Mouse (Mus musculus) cerebellum, adult 9-10 months (tissue): ENCODE data around the gene Zc3h12d.
"Not testable (repeated sequence)": the region's sequence is repeated elsewhere in the genome, so short reads cannot be mapped to it uniquely, and the experiment has no call there.

Experiments
- DNase-seq: peaks from one replicate; pipeline ENCODE4 v3.0.0; 2022

The Zc3h12d gene

DNA sequence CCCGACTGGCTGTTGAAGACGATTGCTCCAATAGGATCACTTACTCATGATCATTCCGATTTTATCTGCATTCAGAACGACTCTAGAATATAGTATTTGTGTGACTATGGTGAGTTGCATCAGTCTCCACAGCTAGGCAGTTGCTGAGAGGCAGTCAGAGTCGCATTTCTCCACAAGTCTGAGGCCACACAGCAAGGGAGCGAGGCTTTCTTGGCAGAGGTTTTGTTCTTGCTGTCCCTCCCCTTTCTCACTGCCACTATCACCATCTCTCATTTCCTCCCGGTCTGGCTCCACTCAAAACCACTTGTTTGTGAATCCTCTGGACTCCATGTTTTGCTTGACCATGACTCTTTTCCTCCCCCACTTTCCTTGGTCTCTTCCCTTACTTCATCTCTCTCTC, 41.9 kb downstream of the Zc3h12d start:
- no peak for DNase-seq

DNA sequence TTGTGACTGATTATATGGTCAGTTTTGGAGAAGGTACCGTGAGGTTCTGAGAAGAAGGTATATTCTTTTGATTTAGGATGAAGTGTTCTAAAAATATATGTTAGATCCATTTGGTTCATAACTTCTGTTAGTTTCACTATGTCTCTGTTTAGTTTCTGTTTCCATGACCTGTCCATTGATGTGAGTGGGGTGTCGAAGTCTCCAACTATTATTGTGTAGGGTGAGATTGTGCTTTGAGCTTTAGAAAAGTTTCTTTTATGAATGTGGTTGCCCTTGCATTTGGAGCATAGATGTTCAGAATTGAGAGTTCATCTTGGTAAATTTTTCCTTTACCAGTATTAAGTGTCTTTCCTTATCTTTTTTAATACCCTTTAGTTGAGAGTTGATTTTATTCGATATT, 48.0 kb downstream of the Zc3h12d start:
- DNase-seq = not testable (repeated sequence)

DNA sequence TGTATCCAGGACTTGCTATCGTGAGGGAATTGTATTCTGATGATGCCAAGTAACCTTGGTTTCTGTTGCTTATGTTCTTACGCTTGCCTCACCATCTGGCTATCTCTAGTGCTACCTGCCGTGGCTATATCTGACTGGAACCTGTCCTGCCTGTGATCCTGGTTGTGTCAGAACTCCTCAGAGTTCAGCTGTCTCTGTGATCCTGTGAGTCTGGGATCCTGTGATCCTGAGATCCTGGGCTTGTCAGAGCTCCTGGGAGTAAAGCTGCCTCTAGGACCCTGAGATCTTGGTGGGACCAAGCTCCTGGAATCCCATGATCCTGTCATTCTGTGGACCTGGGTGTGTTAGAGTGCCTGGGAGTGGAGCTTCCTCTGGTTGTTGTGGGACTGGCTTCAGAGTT, 49.7 kb downstream of the Zc3h12d start:
- no peak for DNase-seq

DNA sequence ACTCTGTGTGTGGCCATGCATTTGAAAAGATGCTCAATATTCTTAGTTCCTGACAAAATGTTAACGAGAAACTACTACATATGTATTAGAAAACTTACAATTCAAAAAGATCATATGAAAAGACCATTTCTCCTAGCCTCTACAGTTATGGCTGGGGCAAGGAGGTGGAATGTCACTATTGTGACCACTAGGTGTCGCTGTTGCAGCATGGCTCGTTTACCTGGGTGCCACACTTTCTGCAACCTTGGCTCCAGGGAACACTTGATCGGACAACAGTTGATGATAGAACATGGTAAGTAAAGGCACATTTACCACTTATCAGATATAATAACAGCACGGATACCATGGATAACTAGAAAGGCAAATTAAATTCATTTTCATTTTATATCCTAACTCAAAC, 51.3 kb downstream of the Zc3h12d start:
- DNase-seq = peak; percentile 76

DNA sequence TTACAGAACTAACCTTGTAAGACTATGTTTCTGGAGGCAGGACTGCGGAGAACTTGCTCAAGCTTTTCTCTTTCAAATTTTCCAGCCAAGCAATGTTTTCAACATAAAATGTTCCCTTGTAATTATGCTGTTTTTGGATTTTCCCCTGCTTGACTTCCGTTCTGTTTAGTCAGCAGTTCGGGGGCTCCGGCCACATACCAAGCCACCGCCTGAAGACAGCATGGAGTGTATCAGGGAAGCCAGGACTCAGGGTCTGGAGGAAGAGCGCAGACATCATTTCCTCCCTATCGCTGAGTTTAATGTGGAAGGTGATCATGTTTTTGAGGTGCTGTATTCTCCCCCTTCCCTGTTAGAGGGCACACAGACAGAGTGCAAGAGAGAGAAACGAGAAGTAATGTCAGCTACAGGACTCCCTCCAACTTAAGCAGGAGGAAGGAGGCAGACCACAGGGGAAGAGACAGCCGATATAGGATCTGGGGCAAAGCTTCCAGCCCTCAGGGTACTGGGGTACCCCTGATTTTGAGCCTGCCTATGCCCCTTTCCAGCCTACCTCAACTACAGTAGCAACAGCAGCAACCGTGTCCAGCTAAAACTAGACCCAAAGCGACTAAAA, 56.1 kb downstream of the Zc3h12d start:
- DNase-seq = no peak

DNA sequence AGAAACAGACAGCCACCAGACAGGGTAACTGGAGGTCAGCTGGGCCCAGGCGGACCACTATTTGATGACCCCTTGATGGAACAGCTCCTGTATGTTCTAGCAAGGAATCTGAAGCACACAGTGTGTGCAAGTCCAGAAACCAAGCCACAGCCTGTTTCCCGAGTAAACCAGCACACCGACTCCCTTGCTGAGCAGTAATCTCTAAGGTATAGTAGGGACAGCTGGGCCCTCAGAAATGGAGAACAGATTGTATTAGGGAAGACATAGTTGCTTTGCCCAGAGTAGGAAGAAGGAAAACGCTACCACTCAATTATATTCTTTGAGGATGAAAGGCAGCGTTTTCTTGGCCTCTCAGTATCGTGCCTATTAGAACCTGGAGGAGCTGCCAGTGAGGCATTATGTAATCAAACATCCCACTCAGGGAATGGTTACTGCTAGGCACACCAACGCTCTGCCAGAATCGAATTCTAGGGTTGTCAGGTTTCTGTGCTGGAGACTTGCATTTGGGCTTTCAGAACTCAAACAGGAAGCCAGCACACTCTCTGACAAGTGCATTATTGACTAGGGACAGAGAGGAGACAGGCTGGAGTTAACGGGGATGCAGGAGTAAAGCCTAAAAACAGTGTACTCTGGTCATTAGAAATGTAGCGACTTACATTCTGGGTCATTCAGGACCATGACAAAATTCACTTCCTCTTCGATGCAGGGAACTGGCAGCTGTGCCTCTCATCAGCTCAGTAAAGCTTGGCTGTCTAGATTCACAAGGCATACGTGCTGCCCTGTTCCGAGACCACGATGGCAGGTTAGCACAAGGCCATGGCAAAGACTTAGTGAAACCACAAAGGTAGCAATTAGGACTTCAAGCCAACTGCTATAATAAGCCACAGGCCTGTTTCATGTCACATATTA, 68.7 kb downstream of the Zc3h12d start:
- DNase-seq = no peak

DNA sequence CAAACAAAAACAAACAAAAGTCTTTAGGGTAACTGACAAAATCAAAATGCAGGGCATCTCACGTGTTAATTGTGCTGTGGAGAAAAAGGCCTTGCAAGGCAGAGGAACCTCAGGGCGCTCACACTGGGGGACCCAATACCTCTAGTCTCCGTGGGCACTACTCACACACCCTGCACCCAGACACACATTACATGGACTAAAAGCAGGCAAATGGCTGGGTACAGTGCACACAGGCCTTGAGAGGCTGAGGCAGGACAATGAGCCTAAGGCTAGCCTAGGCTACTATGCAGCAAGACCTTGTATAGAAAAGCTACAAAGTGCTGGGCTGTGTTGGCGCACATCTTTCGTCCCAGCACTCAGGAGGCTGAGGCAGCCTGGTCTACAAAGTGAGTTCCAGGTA, 71.9 kb downstream of the Zc3h12d start:
- no peak for DNase-seq

DNA sequence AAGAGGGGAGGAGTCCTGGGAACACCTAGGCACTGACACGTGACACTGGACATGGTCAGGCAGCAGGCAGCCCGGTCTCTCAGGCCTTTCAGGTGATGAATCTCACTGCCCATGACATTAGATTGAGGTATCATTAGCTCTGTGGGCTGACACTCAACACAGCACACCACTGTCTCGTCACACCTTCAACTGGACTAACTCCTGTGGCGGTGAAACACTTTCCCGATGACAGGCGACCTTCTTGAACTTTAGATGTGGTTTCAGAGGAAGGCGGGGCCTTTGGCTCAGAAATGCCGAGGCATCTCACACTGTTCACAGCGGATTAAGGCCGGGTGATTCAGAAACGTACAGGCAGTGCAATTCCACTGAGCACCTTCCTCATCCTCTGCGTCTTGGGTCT, 74.9 kb downstream of the Zc3h12d start:
- DNase-seq = no peak

DNA sequence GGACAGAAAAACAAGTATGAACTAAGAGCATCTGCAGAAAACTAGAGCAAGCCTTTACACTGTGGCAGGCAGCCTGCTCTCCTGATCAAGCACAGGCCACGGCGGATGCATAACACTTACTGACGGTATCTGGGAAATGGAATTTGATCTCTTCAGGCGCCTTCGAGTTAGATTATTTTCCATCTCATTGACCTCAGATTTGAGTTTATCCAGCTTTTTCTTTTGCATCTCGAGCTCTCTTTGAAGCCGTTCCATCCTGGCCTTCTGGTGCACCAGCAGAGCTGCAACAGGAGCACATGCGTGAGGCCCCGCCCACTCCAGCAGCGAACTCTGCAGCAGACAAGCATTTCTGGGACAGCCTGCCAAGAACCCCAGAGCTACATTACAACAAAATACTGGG, 79.0 kb downstream of the Zc3h12d start:
- DNase-seq = peak; percentile 44
